Mouse (Mus musculus): ENCODE measurements around the gene Nsmce3.

DNA sequence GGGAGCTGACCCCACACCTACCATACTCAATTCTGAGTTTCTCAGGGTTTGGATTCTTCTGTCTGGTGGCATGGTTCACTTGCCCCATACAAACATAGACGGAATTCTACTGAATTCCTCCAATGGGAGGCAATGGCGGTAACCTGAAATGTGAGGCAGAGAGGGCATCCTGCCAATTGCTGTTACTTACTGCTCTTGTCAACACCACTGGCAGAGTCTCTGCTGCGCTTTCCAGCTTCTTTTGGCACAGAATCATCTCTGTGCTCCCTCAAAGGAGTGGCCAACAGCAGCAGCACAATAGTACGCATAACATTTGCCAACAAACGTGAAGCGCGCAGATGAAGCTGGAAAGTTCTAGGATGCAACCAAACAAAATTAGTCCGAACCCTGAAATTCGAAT is 17.1 kb upstream of the Nsmce3 start:
- TF ChIP-seq GATA1 (IDR thresholded peaks at IDR 0.05; ENCODE audit: low read length) = no peak
- no peak for TF ChIP-seq TAL1 (IDR thresholded peaks at IDR 0.05; ENCODE audit: low read length)
